Mouse (Mus musculus): ENCODE results near the gene Alox12b.

Gene Alox12b

GRCm38 (mm10) chr11:69123056-69123692 lies 33.6 kb upstream of the Alox12b start:
- no peak for DNase-seq (ENCODE audit: extremely low read depth, low read depth, low spot score)

GRCm38 (mm10) chr11:69123693-69124497 lies 32.9 kb upstream of the Alox12b start:
- no peak for DNase-seq (ENCODE audit: extremely low read depth, low read depth, low spot score)

GRCm38 (mm10) chr11:69124498-69124847 lies 32.3 kb upstream of the Alox12b start:
- no peak for DNase-seq (ENCODE audit: extremely low read depth, low read depth, low spot score)

GRCm38 (mm10) chr11:69125041-69125851 lies 31.5 kb upstream of the Alox12b start:
- DNase-seq (ENCODE audit: extremely low read depth, low read depth, low spot score): no peak

GRCm38 (mm10) chr11:69125852-69125918 lies 31.1 kb upstream of the Alox12b start, which contains the start of gene Aloxe3:
Aloxe3 (plus strand) TSS chr11:69125896.
- no peak for DNase-seq (ENCODE audit: extremely low read depth, low read depth, low spot score)

- DNase-seq (ENCODE audit: extremely low read depth, low read depth, low spot score): no peak
These were observed 30.7 kb upstream of the Alox12b start for GRCm38 (mm10) chr11:69125919-69126705.

- DNase-seq (ENCODE audit: extremely low read depth, low read depth, low spot score): no peak
These were observed 30.1 kb upstream of the Alox12b start for GRCm38 (mm10) chr11:69126706-69127095.

- no peak for DNase-seq (ENCODE audit: extremely low read depth, low read depth, low spot score)
These were observed 28.2 kb upstream of the Alox12b start for GRCm38 (mm10) chr11:69128426-69129122.

GRCm38 (mm10) chr11:69133566-69133922 lies 23.2 kb upstream of the Alox12b start:
- no peak for DNase-seq (ENCODE audit: extremely low read depth, low read depth, low spot score)

- no peak for DNase-seq (ENCODE audit: extremely low read depth, low read depth, low spot score)
These were observed 22.7 kb upstream of the Alox12b start for GRCm38 (mm10) chr11:69133923-69134621.

GRCm38 (mm10) chr11:69134622-69134968 lies 22.2 kb upstream of the Alox12b start:
- no peak for DNase-seq (ENCODE audit: extremely low read depth, low read depth, low spot score)

- DNase-seq (ENCODE audit: extremely low read depth, low read depth, low spot score): no peak
These were observed 21.4 kb upstream of the Alox12b start for GRCm38 (mm10) chr11:69135361-69135760.

GRCm38 (mm10) chr11:69147546-69147945 lies 9.2 kb upstream of the Alox12b start:
- DNase-seq (ENCODE audit: extremely low read depth, low read depth, low spot score): no peak

- DNase-seq (ENCODE audit: extremely low read depth, low read depth, low spot score): no peak
These were observed 8.3 kb upstream of the Alox12b start for GRCm38 (mm10) chr11:69148451-69148960.

- DNase-seq (ENCODE audit: extremely low read depth, low read depth, low spot score): no peak
These were observed 7.1 kb upstream of the Alox12b start for GRCm38 (mm10) chr11:69149728-69150127.

- DNase-seq (ENCODE audit: extremely low read depth, low read depth, low spot score): no peak
These were observed 6.3 kb upstream of the Alox12b start for GRCm38 (mm10) chr11:69150444-69150843.

- no peak for DNase-seq (ENCODE audit: extremely low read depth, low read depth, low spot score)
These were observed 5.8 kb upstream of the Alox12b start for GRCm38 (mm10) chr11:69151004-69151403.

GRCm38 (mm10) chr11:69153831-69154230 lies 3.0 kb upstream of the Alox12b start:
- no peak for DNase-seq (ENCODE audit: extremely low read depth, low read depth, low spot score)

- no peak for DNase-seq (ENCODE audit: extremely low read depth, low read depth, low spot score)
These were observed 1.4 kb upstream of the Alox12b start for GRCm38 (mm10) chr11:69155351-69155750.

GRCm38 (mm10) chr11:69169313-69169712 lies 12.5 kb downstream of the Alox12b start:
- no peak for DNase-seq (ENCODE audit: extremely low read depth, low read depth, low spot score)
